Mouse (Mus musculus): ENCODE measurements around the gene Mpped2. TPM values are rescaled to one million over a fixed set of nuclear protein-coding genes. Genes with fewer than 3 reads are reported as not detected.

The Mpped2 gene
- total and polyA plus RNA-seq, 3 experiments: not detected

- no peak for TF ChIP-seq ZMIZ1 (IDR thresholded peaks at IDR 0.05; ENCODE audit: low read depth, low read length)
- no peak for TF ChIP-seq EP300 (IDR thresholded peaks at IDR 0.05; ENCODE audit: low read length)
- TF ChIP-seq NELFE (IDR thresholded peaks at IDR 0.05; ENCODE audit: low read depth, low read length): no peak
These were observed 164.2 kb downstream of the Mpped2 start (continued) for GRCm38 (mm10) chr2:106857258-106857657.

- H3K79me2 ChIP-seq (replicated peaks; ENCODE audit: control insufficient read depth, extremely low read depth, insufficient read depth, poor library complexity, severe bottlenecking): no peaks in the 10 kb centered on the region
- no peak for TF ChIP-seq E2F4 (IDR thresholded peaks at IDR 0.05; ENCODE audit: insufficient replicate concordance, low read depth, low read length)
- no peak for TF ChIP-seq NELFE (IDR thresholded peaks at IDR 0.05; ENCODE audit: low read depth, low read length)
- no peak for TF ChIP-seq POLR2A (IDR thresholded peaks at IDR 0.05; ENCODE audit: low read depth, low read length)
- H3K9me3 ChIP-seq (replicated peaks; ENCODE audit: low read length): peaks cover 87% of the 10 kb centered on the region
- H3K9ac ChIP-seq (ENCODE audit: insufficient read depth, low read depth): no peak overlapping the region
- DNase-seq (ENCODE audit: extremely low read depth): no peak
- H3K27me3 ChIP-seq (replicated peaks): no peaks in the 10 kb centered on the region
- H3K4me1 ChIP-seq (ENCODE audit: control insufficient read depth in 1 of 2, insufficient read depth in 2 of 2): no peaks in the 10 kb centered on the region
- in situ Hi-C loops (cut with MboI; ENCODE audit: low pct_ligation_motif_present, low pct_unique_long_range_greater_than_20kb, low sequenced_read_pairs) (no loop called here), dilution Hi-C loops (cut with MboI; ENCODE audit: extremely low pct_ligation_motif_present, extremely low pct_unique_long_range_greater_than_20kb, low sequenced_read_pairs) (no loop called here)
- H3K4me2 ChIP-seq (ENCODE audit: insufficient read depth, low read depth, poor library complexity, severe bottlenecking): no peak overlapping the region
- no peak overlapping the region for H3K4me3 ChIP-seq (replicated peaks in 1 of 3; ENCODE audit: low read depth in 2 of 3, low read length in 2 of 3, poor library complexity in 1 of 3)
- no peaks in the 10 kb centered on the region for H3K36me3 ChIP-seq (replicated peaks in 1 of 2; ENCODE audit: control insufficient read depth in 1 of 2, insufficient read depth in 1 of 2, low read length in 1 of 2)
- H3K27ac ChIP-seq (ENCODE audit: insufficient read depth, low read depth): no peak overlapping the region
These were observed 164.6 kb downstream of the Mpped2 start for GRCm38 (mm10) chr2:106857711-106858110.

- H3K9me3 ChIP-seq (replicated peaks; ENCODE audit: low read length): peaks cover 85% of the 10 kb centered on the region
- H3K36me3 ChIP-seq (replicated peaks in 1 of 2; ENCODE audit: control insufficient read depth in 1 of 2, insufficient read depth in 1 of 2, low read length in 1 of 2): no peaks in the 10 kb centered on the region
- no peaks in the 10 kb centered on the region for H3K4me1 ChIP-seq (ENCODE audit: control insufficient read depth in 1 of 2, insufficient read depth in 2 of 2)
- H3K4me3 ChIP-seq (replicated peaks in 1 of 3; ENCODE audit: low read depth in 2 of 3, low read length in 2 of 3, poor library complexity in 1 of 3): no peak overlapping the region
- dilution Hi-C loops (cut with MboI; ENCODE audit: extremely low pct_ligation_motif_present, extremely low pct_unique_long_range_greater_than_20kb, low sequenced_read_pairs) (no loop called here), in situ Hi-C loops (cut with MboI; ENCODE audit: low pct_ligation_motif_present, low pct_unique_long_range_greater_than_20kb, low sequenced_read_pairs) (no loop called here)
- TF ChIP-seq EP300 (IDR thresholded peaks at IDR 0.05; ENCODE audit: low read length) (no peak), USF1 (IDR thresholded peaks at IDR 0.05; ENCODE audit: low read depth, low read length) (no peak), NELFE (IDR thresholded peaks at IDR 0.05; ENCODE audit: low read depth, low read length) (no peak), RCOR1 (conservative IDR thresholded peaks at IDR 0.05; ENCODE audit: low read depth, low read length) (no peak), ZKSCAN1 (IDR thresholded peaks at IDR 0.05; ENCODE audit: borderline replicate concordance, low read depth, low read length) (no peak), TBP (conservative IDR thresholded peaks at IDR 0.05; ENCODE audit: low read depth, low read length) (no peak), MAZ (IDR thresholded peaks at IDR 0.05; ENCODE audit: low read depth, low read length) (no peak), ETS1 (conservative IDR thresholded peaks at IDR 0.05; ENCODE audit: low read depth, low read length) (no peak), JUND (conservative IDR thresholded peaks at IDR 0.05; ENCODE audit: low read depth, low read length) (no peak), RAD21 (IDR thresholded peaks at IDR 0.05; ENCODE audit: low read depth, low read length) (no peak), CTCF (conservative IDR thresholded peaks at IDR 0.05 in 1 of 2, IDR thresholded peaks at IDR 0.05 in 1 of 2; ENCODE audit: low read depth in 2 of 2, low read length in 2 of 2) (no peak), ZNF384 (IDR thresholded peaks at IDR 0.05; ENCODE audit: low read depth, low read length) (no peak), IRF4 (IDR thresholded peaks at IDR 0.05; ENCODE audit: low read depth, low read length) (no peak), SIN3A (IDR thresholded peaks at IDR 0.05; ENCODE audit: low read length) (no peak), JUN (IDR thresholded peaks at IDR 0.05; ENCODE audit: insufficient read depth, low read depth, low read length) (no peak), ZMIZ1 (IDR thresholded peaks at IDR 0.05; ENCODE audit: low read depth, low read length) (no peak), MAFK (IDR thresholded peaks at IDR 0.05; ENCODE audit: insufficient replicate concordance, low read length) (no peak)
- H3K27ac ChIP-seq (ENCODE audit: insufficient read depth, low read depth): no peak overlapping the region
- H3K9ac ChIP-seq (ENCODE audit: insufficient read depth, low read depth): no peak overlapping the region
- H3K4me2 ChIP-seq (ENCODE audit: insufficient read depth, low read depth, poor library complexity, severe bottlenecking): no peak overlapping the region
- H3K79me2 ChIP-seq (replicated peaks; ENCODE audit: control insufficient read depth, extremely low read depth, insufficient read depth, poor library complexity, severe bottlenecking): no peaks in the 10 kb centered on the region
- no peak for DNase-seq (ENCODE audit: extremely low read depth)
- no peaks in the 10 kb centered on the region for H3K27me3 ChIP-seq (replicated peaks)
These were observed 168.0 kb downstream of the Mpped2 start for GRCm38 (mm10) chr2:106860856-106861679.

All from CH12.LX (cell line).